Mouse (Mus musculus): Measurements from ENCODE around the gene Lmntd2.

DNA sequence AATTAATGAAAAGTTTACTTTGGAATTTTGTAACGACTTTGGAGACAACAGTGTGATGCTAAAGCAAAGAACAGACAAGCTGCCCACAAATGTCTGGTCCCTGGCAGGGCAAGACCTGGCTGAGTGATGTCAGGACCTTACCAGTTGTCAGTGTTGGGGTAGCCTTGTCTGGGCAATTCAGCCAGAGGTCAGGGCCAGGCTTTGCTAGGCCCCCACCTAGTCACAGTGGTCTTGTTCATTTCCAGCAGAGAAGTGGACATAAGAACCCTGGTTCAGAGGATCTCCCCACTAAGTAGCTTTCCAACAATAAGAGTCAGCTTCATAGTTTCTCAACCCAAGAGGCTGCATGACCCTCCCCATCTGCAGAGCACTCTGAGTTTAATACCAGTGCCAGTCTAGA, 6.5 kb upstream of the Lmntd2 start:
- TF ChIP-seq CTCF (IDR thresholded peaks at IDR 0.05; ENCODE audit: control insufficient read depth, insufficient read depth, insufficient read length) (no peak), MAX (IDR thresholded peaks at IDR 0.05) (no peak)

All from C2C12 (cell line).